Mouse (Mus musculus) hindbrain, postnatal 0 days (tissue): Measurements from ENCODE around the gene Lin37. TPM values are rescaled to one million over a fixed set of nuclear protein-coding genes. Genes with fewer than 3 reads are reported as not detected.

ENCODE experiments used
- ATAC-seq: fragments of 200-750 bp; cut with Nextera tagmentation; 2 replicates; pipeline ENCODE4 v1.8.0; 2017; ENCODE audit warnings: mild to moderate bottlenecking, moderate TSS enrichment, moderate library complexity
- DNase-seq: peaks from one replicate; pipeline ENCODE4 v3.0.0-alpha.2; 2015; ENCODE audit warnings: low spot score
- H3K27ac ChIP-seq: fragments of 300-500 bp; sonication (generic); 2 replicates; pipeline ENCODE4 v1.5.1; 2014; ENCODE audit warnings: mild to moderate bottlenecking
- H3K27me3 ChIP-seq: fragments of 300-500 bp; sonication (generic); 2 replicates; pipeline ENCODE4 v1.6.1; 2014; ENCODE audit warnings: low read length, mixed read lengths; ENCODE audit not compliant: insufficient read depth
- H3K36me3 ChIP-seq: fragments of 300-500 bp; sonication (generic); 2 replicates; pipeline ENCODE4 v1.6.1; 2014; ENCODE audit warnings: low read length, mixed read lengths; ENCODE audit not compliant: insufficient read depth
- H3K4me1 ChIP-seq: fragments of 300-500 bp; sonication (generic); 2 replicates; pipeline ENCODE4 v1.6.1; 2014; ENCODE audit warnings: antibody characterized with exemption, low read length, mixed read lengths; ENCODE audit not compliant: insufficient read depth
- H3K4me2 ChIP-seq: fragments of 300-500 bp; sonication (generic); 2 replicates; pipeline ENCODE4 v1.6.1; 2014; ENCODE audit warnings: low read depth, mild to moderate bottlenecking, low read length, moderate library complexity, mixed read lengths
- H3K4me3 ChIP-seq: fragments of 300-500 bp; sonication (generic); 2 replicates; pipeline ENCODE4 v1.5.1; 2014; ENCODE audit warnings: low read length
- H3K9ac ChIP-seq: fragments of 300-500 bp; sonication (generic); replicated peaks from 2 replicates; pipeline ENCODE4 v1.6.1; 2014; ENCODE audit warnings: mild to moderate bottlenecking, low read length, moderate library complexity, mixed read lengths
- H3K9me3 ChIP-seq: fragments of 300-500 bp; sonication (generic); 2 replicates; pipeline ENCODE4 v1.6.1; 2016; ENCODE audit warnings: low read length, mixed read lengths
- CTCF ChIP-seq: IDR thresholded peaks from 2 replicates; pipeline ENCODE4 v1.5.1; 2016; ENCODE audit warnings: antibody characterized with exemption, control low read depth, low read depth
- WGBS: fragments of 180-500 bp; shearing (Covaris S2); extraction: QIAGEN DNeasy Blood & Tissue Kit; methylation state at CpG from one replicate; pipeline ENCODE4 v1.1.7; 2014; 5-methylcytosine and 5-hydroxymethylcytosine counted together
- polyA plus RNA-seq: library from polyadenylated mRNA; unstranded; fragments of >200 nt; fragmentation: Nextera tagmentation; extraction: Ambion mirVana; gene quantifications from 2 replicates; pipeline ENCODE4 v1.2.1, GENCODE M21; 2015
- total RNA-seq: library from RNA; depleted of rRNA; stranded (reverse); fragments of >200 nt; gene quantifications from 2 replicates; pipeline ENCODE4 v1.2.3, GENCODE M21; 2014

Gene Lin37
- total and polyA plus RNA-seq, 2 experiments from 2014 or later, result 21.0 to 45.0 TPM

DNA sequence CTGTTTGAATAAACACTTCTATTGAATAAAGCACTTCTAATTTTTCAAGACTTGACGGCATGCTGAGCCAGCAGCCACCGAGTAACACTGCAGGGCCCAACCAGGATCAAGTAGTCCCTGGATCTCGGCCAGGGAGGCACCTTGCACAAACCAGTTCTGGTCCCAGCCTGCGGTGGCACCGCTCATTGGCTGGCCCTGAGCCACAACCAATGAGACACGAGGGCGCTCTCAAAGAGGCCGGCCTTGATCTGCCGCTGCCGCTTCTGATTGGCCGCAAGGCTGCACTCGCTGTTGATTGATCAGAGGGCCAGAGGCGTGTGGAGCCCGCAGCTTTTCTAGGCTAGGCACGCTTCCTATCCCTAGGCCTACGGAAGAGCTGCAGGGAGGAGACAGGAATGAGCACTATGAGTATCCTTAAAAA, 40.3 kb upstream of the Lin37 start:
- peak; percentile 97 for DNase-seq
- H3K4me3 ChIP-seq, result no peak overlapping the region
- no peaks in the 10 kb centered on the region for H3K27me3 ChIP-seq
- no peak overlapping the region for H3K9ac ChIP-seq
- peak overlapping the region; percentile 40 for H3K4me2 ChIP-seq
- H3K9me3 ChIP-seq, result no peaks in the 10 kb centered on the region
- WGBS, result 2% methylated on average over 16 of the region's 16 CpGs
- no peak for TF ChIP-seq CTCF
- H3K36me3 ChIP-seq, result no peaks in the 10 kb centered on the region
- no peaks in the 10 kb centered on the region; the same call in 1 of the 2 replicates for H3K4me1 ChIP-seq
- H3K27ac ChIP-seq, result no peak overlapping the region
- ATAC-seq, result peak; percentile 97

DNA sequence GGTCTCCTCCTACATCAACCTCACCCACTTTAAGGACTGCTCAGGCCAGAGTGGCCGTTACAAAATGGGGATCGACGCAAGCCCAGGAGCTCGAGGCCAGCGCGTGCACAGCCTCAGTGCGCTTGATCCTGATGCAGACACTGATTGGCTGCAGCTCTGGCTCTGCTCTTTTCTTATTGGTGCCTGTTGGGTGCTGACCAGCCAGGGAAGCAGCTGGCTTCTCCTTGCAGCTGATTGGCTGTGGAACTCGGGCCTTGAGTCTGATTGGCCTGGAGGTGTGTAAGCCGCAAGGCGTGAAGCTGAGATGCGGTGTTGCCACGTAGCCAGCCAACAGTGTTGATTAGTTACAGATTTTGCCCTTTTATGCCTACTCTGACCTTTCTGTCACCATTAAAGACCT, 39.1 kb upstream of the Lin37 start, which contains the start of gene Zbtb32:
TSS of gene Zbtb32 (minus strand) at position 124 of the 400 bp plus-strand sequence.
- H3K9me3 ChIP-seq, result no peaks in the 10 kb centered on the region
- no peaks in the 10 kb centered on the region for H3K36me3 ChIP-seq
- no peak within 1 kb of the TSS for H3K27ac ChIP-seq
- peak within 1 kb of the TSS; percentile 40 for H3K4me2 ChIP-seq
- no peaks in the 10 kb centered on the region; the same call in 1 of the 2 replicates for H3K4me1 ChIP-seq
- no peak for TF ChIP-seq CTCF
- no peak within 1 kb of the TSS for H3K4me3 ChIP-seq
- H3K27me3 ChIP-seq, result no peaks in the 10 kb centered on the region
- DNase-seq (no peak), ATAC-seq (no peak)
- H3K9ac ChIP-seq, result no peak within 1 kb of the TSS
- 92% methylated on average over 12 of the region's 12 CpGs for WGBS

DNA sequence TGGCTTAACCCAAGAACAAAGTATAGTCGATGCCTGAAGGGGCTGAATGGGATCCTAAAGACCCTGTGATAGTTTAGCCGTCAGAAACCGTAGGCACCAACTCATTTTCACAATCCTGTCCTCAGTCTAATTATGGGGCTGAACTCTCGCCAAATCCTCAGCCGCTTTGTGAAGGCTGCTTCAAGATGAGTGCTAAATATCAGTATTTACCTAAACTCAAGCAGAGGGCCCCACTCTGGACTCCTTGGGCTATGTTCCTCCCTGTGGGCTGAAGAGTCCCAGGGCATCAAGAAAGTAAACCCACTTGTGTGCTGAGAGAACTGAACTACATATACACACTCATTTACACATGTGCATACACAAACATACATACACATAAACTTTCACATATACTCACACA, 37.2 kb upstream of the Lin37 start:
- Histone ChIP-seq H3K27me3 (no peaks in the 10 kb centered on the region), H3K27ac (no peak overlapping the region), H3K9ac (no peak overlapping the region), H3K4me2 (no peak overlapping the region), H3K4me1 (no peaks in the 10 kb centered on the region; the same call in 1 of the 2 replicates), H3K9me3 (no peaks in the 10 kb centered on the region), H3K4me3 (no peak overlapping the region), H3K36me3 (no peaks in the 10 kb centered on the region)
- 74% methylated on average over 5 of the region's 5 CpGs for WGBS
- no peak for TF ChIP-seq CTCF
- DNase-seq (no peak), ATAC-seq (no peak)

DNA sequence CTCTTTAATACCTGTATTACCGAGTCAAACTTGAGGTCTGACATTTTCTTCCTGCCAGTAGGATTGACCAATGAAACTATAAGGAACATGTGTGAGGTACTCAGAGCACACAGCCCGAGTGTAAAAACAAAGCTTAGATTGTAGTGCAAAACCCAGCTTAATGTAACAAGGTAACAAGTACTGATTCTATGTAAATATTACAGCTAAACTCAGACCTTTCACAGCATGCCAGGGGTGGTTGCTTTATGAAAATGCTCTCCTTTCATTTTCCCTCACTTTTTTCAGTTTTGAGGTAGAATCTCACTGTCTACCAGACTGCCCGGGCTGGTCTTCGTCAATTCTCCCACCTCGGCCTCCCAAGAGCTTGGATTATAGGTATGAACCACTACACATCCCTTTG, 36.5 kb upstream of the Lin37 start:
- Histone ChIP-seq H3K4me1 (no peaks in the 10 kb centered on the region; the same call in 1 of the 2 replicates), H3K27ac (no peak overlapping the region), H3K4me3 (no peak overlapping the region), H3K36me3 (no peaks in the 10 kb centered on the region), H3K9ac (no peak overlapping the region), H3K4me2 (no peak overlapping the region), H3K27me3 (no peaks in the 10 kb centered on the region), H3K9me3 (no peaks in the 10 kb centered on the region)
- TF ChIP-seq CTCF, result no peak
- ATAC-seq (no peak), DNase-seq (no peak)
- WGBS, result 83% methylated on average over 5 of the region's 5 CpGs

DNA sequence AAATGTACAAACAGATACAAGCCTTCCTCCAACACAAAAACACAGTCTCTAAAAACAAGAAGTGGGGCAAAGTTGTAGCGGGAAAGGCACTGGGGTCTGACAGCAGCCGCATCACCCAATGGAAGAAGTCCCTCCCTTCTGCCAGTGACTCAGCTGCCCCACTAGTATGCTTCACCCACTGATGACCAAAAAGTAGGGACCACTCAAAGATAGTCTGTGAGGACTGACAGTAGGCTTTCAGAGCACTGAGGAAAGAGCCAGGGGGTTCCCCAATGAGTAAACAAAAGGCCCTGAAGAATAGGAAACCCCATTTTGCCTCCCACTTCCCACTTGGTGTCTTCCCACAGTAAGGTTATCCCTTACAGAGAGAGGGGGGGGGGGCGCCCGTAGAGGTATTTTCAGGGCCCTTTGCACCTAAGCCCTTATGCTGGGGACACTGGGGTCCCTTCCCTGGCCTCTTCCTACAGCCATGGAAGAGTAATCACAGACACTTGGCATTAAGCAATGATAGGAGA, 34.9 kb upstream of the Lin37 start:
- no peak overlapping the region for H3K4me2 ChIP-seq
- TF ChIP-seq CTCF, result no peak
- H3K9ac ChIP-seq, result no peak overlapping the region
- no peak for ATAC-seq
- no peaks in the 10 kb centered on the region for H3K36me3 ChIP-seq
- H3K9me3 ChIP-seq, result no peaks in the 10 kb centered on the region
- DNase-seq, result no peak
- H3K4me1 ChIP-seq, result no peaks in the 10 kb centered on the region; the same call in 1 of the 2 replicates
- no peak overlapping the region for H3K27ac ChIP-seq
- H3K4me3 ChIP-seq, result no peak overlapping the region
- WGBS, result 75% methylated on average over 3 of the region's 4 CpGs
- H3K27me3 ChIP-seq, result no peaks in the 10 kb centered on the region

DNA sequence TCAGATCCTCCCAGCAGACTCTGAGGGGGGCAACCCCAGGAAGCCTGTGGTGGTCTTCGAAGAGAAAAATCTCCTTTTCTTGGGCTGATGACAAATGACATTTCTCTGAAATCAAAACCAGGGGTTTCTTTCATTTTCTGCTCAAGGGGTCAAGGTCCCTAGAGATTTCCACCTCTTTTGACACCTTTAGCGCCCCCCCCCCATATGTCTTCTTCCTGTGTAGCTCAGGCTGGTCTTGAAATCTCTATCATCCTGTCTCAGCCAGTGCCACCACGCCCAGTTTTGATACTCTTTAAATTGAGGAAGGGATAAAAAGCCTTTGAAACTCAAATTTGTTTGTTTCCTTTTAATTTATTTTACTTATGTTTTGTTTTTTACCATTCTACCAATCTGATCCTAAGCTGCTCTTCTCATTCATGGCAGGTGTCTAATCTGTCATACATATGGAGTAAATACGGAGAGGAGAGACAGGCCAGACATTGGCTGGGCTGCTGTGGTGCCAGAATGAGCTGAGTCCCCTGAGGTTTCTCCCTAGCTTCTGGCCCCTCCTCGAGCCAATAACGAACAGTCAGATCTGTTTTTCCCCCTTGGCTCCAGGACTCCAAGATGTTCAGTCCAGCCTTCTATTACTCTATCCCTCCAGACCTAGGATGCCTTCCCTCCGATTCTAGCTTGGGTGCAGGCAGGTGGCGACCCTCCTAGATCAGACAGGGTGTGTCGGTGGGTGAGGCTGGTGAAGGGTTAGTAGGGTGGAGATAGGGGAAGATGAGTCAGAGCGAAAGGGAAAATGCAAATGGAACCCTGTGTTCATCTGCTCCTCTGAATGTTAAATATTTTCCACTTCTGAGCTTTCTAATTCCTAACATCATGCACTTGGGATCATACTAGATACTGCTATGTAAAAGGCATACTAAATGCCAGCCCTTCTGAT, 34.2 kb upstream of the Lin37 start:
- Histone ChIP-seq H3K4me2 (no peak overlapping the region), H3K36me3 (no peaks in the 10 kb centered on the region), H3K9ac (no peak overlapping the region), H3K4me3 (no peak overlapping the region), H3K27ac (no peak overlapping the region), H3K27me3 (no peaks in the 10 kb centered on the region), H3K9me3 (no peaks in the 10 kb centered on the region), H3K4me1 (no peaks in the 10 kb centered on the region)
- no peak for TF ChIP-seq CTCF
- ATAC-seq (no peak), DNase-seq (peak; percentile 20)
- 63% methylated on average over 10 of the region's 10 CpGs for WGBS
